Mouse (Mus musculus): ENCODE data around the gene Fam50b. TPM values are rescaled to one million over a fixed set of nuclear protein-coding genes. Genes with fewer than 3 reads are reported as not detected.
A peak's percentile ranks its signal among the peaks of the same experiment; 100 is the strongest.

Fam50b gene
- polyA plus RNA-seq, 1 experiment from 2014 or later: not detected

- no peaks in the 10 kb centered on the region for H3K9me3 ChIP-seq (replicated peaks)
- 39% methylated on average over 1 of the region's 1 CpGs for WGBS (ENCODE audit: insufficient replicate concordance)
- ATAC-seq: no peak
- no peak overlapping the region for H3K4me2 ChIP-seq
- H3K4me1 ChIP-seq: no peaks in the 10 kb centered on the region
- H3K9ac ChIP-seq: no peak overlapping the region
- no peak overlapping the region for H3K4me3 ChIP-seq
- H3K27me3 ChIP-seq (replicated peaks): no peaks in the 10 kb centered on the region
- no peak overlapping the region for H3K27ac ChIP-seq
- H3K36me3 ChIP-seq: no peaks in the 10 kb centered on the region
Observed at GRCm38 (mm10) chr13:34712881-34713280, 21.8 kb upstream of the Fam50b start.

DNA sequence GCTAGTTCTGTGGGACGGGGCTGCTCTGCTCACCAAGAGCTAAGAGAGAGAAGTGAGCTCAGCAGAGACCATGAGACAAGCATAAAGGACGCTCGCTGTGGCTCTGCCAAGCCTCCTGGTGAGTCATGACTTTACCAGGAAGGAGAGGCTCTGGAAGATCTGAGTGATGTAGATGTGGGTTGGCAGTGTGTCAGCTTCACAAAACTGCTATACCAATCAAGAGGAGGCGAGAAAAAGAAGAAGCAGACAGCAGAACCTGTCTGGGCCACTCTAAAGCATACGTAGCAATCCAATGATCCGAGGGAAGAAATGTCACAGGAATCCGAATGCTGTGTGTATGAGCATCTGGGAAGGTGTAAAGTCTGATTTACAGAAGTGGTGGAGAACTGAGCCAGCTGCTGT, 19.2 kb upstream of the Fam50b start:
- Histone ChIP-seq H3K4me1 (no peaks in the 10 kb centered on the region), H3K36me3 (no peaks in the 10 kb centered on the region), H3K27ac (no peak overlapping the region), H3K9me3 (replicated peaks) (no peaks in the 10 kb centered on the region), H3K27me3 (replicated peaks) (no peaks in the 10 kb centered on the region), H3K9ac (no peak overlapping the region), H3K4me3 (no peak overlapping the region), H3K4me2 (no peak overlapping the region)
- 43% methylated on average over 7 of the region's 7 CpGs for WGBS (ENCODE audit: insufficient replicate concordance)
- ATAC-seq: no peak

DNA sequence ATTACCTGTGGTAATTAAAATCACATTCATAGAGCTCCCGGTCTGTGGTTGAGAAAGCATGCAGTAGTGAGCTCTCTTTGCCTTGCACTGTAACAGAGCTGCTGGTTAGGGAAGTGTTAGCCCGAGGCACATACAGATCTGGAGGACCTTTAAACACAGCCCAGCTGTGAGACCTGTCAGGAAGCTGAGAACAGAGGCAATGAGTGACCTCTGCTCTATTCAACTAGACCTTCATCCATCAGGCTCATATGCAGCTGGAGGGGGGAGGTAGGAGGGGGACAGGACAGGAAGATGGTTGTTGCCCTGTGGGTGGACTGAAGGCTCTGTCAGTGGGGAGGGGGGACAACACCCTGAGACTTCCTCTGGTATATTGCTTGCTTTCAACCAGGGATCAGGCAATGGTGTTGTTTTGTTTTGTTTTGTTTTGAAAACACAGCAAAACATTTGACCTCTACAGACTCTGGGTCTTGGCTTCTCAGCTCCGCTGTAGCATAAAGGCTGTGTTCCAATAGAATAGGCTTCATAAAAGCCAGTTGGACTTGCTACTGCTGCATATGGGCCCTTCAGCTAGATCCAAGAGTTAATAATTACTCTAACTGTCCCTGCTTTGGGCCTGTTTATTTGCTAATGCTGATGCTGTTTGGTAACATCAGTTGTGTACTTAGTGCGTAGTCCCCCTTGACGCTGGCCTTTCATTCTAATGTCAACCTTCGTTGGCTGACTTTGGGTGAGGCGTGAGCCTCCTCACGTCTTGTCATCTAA, 9.6 kb upstream of the Fam50b start:
- H3K4me1 ChIP-seq: 0 out of 2 replicates have a peak, but pooled peaks cover 5% of the 10 kb centered on the region

GRCm38 (mm10) chr13:34725800-34726476, 8.7 kb upstream of the Fam50b start:
- 27% methylated on average over 9 of the region's 9 CpGs for WGBS (ENCODE audit: insufficient replicate concordance)
- Histone ChIP-seq H3K9ac (no peak overlapping the region), H3K4me2 (no peak overlapping the region; the same call in 1 of the 2 replicates), H3K27ac (no peak overlapping the region), H3K9me3 (replicated peaks) (no peaks in the 10 kb centered on the region), H3K36me3 (no peaks in the 10 kb centered on the region), H3K4me1 (0 out of 2 replicates have a peak, but pooled peaks cover 5% of the 10 kb centered on the region), H3K4me3 (no peak overlapping the region), H3K27me3 (replicated peaks) (no peaks in the 10 kb centered on the region)
- ATAC-seq: no peak

More for the DNA sequence above, 9.6 kb upstream of the Fam50b start:
- Histone ChIP-seq H3K9me3 (replicated peaks) (no peaks in the 10 kb centered on the region), H3K9ac (no peak overlapping the region), H3K4me3 (no peak overlapping the region), H3K4me2 (no peak overlapping the region), H3K36me3 (no peaks in the 10 kb centered on the region), H3K27ac (no peak overlapping the region), H3K27me3 (replicated peaks) (no peaks in the 10 kb centered on the region)
- peak; percentile 67 for ATAC-seq
- 59% methylated on average over 8 of the region's 8 CpGs for WGBS (ENCODE audit: insufficient replicate concordance)

GRCm38 (mm10) chr13:34726477-34726805, 8.2 kb upstream of the Fam50b start:
- Histone ChIP-seq H3K27ac (no peak overlapping the region), H3K4me2 (no peak overlapping the region; the same call in 1 of the 2 replicates), H3K4me3 (no peak overlapping the region), H3K9me3 (replicated peaks) (no peaks in the 10 kb centered on the region), H3K9ac (no peak overlapping the region), H3K36me3 (no peaks in the 10 kb centered on the region), H3K27me3 (replicated peaks) (no peaks in the 10 kb centered on the region), H3K4me1 (0 out of 2 replicates have a peak, but pooled peaks cover 5% of the 10 kb centered on the region)
- no peak for ATAC-seq
- WGBS (ENCODE audit: insufficient replicate concordance): 45% methylated on average over 8 of the region's 8 CpGs

DNA sequence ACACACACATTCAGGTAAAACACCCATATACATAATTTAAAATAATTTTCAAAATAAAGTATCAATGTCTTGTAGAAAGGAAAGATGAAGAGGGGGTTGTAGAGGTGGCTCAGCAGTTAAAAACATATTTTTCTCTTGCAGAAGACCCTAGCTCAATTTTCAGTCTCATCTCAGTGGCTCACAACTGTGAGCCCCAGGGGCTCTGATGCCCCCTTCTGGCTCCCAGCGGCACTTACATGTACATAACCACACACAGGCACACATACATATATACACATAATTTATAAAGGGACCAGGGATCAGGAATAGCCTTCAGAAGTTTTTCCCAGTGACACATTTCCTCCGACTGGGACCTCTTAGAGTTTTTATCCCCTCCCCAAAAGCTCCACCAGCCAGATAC, 7.6 kb upstream of the Fam50b start:
- Histone ChIP-seq H3K9me3 (replicated peaks) (no peaks in the 10 kb centered on the region), H3K4me1 (0 out of 2 replicates have a peak, but pooled peaks cover 5% of the 10 kb centered on the region), H3K36me3 (no peaks in the 10 kb centered on the region), H3K4me3 (no peak overlapping the region), H3K27me3 (replicated peaks) (no peaks in the 10 kb centered on the region), H3K27ac (no peak overlapping the region), H3K9ac (no peak overlapping the region), H3K4me2 (no peak overlapping the region)
- 66% methylated on average over 2 of the region's 2 CpGs for WGBS (ENCODE audit: insufficient replicate concordance)
- no peak for ATAC-seq

DNA sequence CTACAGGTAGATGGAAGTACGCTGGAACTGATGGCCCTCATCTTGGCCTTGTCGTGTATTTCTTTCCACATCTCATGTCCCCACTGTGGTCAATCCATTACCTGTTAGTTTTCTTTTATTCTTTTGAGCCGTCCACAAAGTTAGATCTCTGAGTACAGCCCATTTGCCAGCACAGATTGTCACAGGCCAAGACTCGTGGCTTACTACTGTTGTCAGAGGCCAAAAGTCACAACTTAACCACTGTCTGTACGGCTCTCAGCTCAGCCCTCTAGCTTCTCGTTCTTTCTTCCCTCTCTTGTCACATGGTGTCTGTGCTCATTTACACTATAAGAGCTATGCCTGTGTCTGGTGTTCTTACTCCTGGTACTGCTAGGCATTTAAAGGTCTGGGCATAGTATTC, 3.1 kb upstream of the Fam50b start:
- H3K9me3 ChIP-seq (replicated peaks): no peaks in the 10 kb centered on the region
- H3K36me3 ChIP-seq: no peaks in the 10 kb centered on the region
- no peaks in the 10 kb centered on the region for H3K27me3 ChIP-seq (replicated peaks)
- ATAC-seq: no peak
- no peak overlapping the region for H3K4me3 ChIP-seq
- H3K9ac ChIP-seq: no peak overlapping the region
- no peak overlapping the region for H3K27ac ChIP-seq
- H3K4me2 ChIP-seq: no peak overlapping the region
- no peaks in the 10 kb centered on the region for H3K4me1 ChIP-seq
- WGBS (ENCODE audit: insufficient replicate concordance): 72% methylated on average over 6 of the region's 6 CpGs

DNA sequence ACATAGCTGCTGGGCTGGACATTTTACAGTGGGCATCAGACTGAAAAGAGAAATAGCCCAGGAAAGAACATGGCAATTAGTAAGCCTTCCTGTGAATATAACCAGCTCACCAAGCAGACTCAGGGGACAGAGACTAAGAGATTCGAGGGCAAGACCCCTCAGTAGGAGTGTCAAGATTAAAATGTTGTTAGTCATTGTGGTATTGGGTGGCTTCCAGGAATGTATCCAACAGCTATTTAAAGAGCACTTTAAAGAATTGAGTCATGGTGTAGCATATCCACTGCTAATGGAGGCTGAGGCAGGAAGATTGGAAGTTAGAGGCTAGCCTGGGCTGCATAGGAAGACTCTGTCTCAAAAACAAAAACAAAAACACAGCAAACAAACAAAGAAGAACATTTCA, 870 bp upstream of the Fam50b start:
- H3K27me3 ChIP-seq (replicated peaks): no peaks in the 10 kb centered on the region
- H3K4me3 ChIP-seq: no peak overlapping the region
- no peaks in the 10 kb centered on the region for H3K9me3 ChIP-seq (replicated peaks)
- H3K27ac ChIP-seq: no peak overlapping the region
- WGBS (ENCODE audit: insufficient replicate concordance): 19% methylated on average over 1 of the region's 1 CpGs
- H3K9ac ChIP-seq: no peak overlapping the region
- H3K4me1 ChIP-seq: no peaks in the 10 kb centered on the region
- H3K36me3 ChIP-seq: no peaks in the 10 kb centered on the region
- ATAC-seq: no peak
- H3K4me2 ChIP-seq: no peak overlapping the region

- H3K4me2 ChIP-seq: no peak overlapping the region
- H3K9me3 ChIP-seq (replicated peaks): no peaks in the 10 kb centered on the region
- no peaks in the 10 kb centered on the region for H3K36me3 ChIP-seq
- no peak for ATAC-seq
- H3K27me3 ChIP-seq (replicated peaks): no peaks in the 10 kb centered on the region
- WGBS (ENCODE audit: insufficient replicate concordance): 66% methylated on average over 7 of the region's 7 CpGs
- H3K9ac ChIP-seq: no peak overlapping the region
- no peak overlapping the region for H3K4me3 ChIP-seq
- H3K4me1 ChIP-seq: 0 out of 2 replicates have a peak, but pooled peaks cover 4% of the 10 kb centered on the region
- H3K27ac ChIP-seq: no peak overlapping the region
Observed at GRCm38 (mm10) chr13:34737968-34738698, 3.5 kb downstream of the Fam50b start.

DNA sequence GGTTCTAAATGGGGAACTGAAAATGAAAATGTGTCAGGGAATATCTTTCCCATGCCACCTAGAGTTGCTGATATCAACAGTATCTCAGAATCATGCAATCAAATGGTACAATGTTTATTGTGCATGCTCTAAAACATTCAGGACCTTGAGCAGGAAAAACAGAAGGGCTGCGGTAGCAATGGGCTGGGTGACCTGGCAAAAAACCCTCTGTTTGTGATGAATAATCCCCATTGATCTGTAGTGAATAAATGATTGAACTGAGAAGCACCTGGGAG, 4.0 kb downstream of the Fam50b start:
- Histone ChIP-seq H3K27me3 (replicated peaks) (no peaks in the 10 kb centered on the region), H3K36me3 (no peaks in the 10 kb centered on the region), H3K4me2 (no peak overlapping the region), H3K4me1 (0 out of 2 replicates have a peak, but pooled peaks cover 4% of the 10 kb centered on the region), H3K27ac (no peak overlapping the region), H3K9ac (no peak overlapping the region), H3K9me3 (replicated peaks) (no peaks in the 10 kb centered on the region), H3K4me3 (no peak overlapping the region)
- WGBS (ENCODE audit: insufficient replicate concordance): 76% methylated on average over 1 of the region's 1 CpGs
- no peak for ATAC-seq

DNA sequence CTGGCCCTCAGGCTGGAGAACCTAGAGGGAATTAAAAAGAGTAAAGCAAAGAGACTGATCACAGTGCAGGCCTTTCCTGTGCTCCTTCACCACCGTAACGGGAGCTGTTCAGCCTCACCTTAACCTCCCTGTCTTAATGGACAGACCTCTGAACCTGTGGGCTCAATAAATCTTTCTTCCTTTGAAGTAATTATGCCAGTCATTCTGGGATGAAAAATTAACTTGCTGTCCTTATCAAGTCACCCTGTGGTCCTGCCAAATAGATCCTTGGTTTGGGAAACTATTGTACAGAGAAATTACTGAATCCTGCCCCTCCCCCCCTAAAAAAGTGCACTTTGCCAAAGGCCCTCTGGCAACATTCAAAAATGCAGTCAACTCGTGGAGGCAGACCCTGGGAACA, 4.4 kb downstream of the Fam50b start:
- no peak overlapping the region for H3K4me3 ChIP-seq
- 0 out of 2 replicates have a peak, but pooled peaks cover 4% of the 10 kb centered on the region for H3K4me1 ChIP-seq
- no peaks in the 10 kb centered on the region for H3K36me3 ChIP-seq
- no peak overlapping the region for H3K27ac ChIP-seq
- H3K9ac ChIP-seq: no peak overlapping the region
- no peaks in the 10 kb centered on the region for H3K9me3 ChIP-seq (replicated peaks)
- 65% methylated on average over 3 of the region's 3 CpGs for WGBS (ENCODE audit: insufficient replicate concordance)
- ATAC-seq: no peak
- no peak overlapping the region for H3K4me2 ChIP-seq
- H3K27me3 ChIP-seq (replicated peaks): no peaks in the 10 kb centered on the region

- 0 out of 2 replicates have a peak, but pooled peaks cover 4% of the 10 kb centered on the region for H3K4me1 ChIP-seq
- 67% methylated on average over 9 of the region's 9 CpGs for WGBS (ENCODE audit: insufficient replicate concordance)
- H3K36me3 ChIP-seq: no peaks in the 10 kb centered on the region
- no peak overlapping the region for H3K4me2 ChIP-seq
- ATAC-seq: no peak
- no peaks in the 10 kb centered on the region for H3K27me3 ChIP-seq (replicated peaks)
- no peak overlapping the region for H3K27ac ChIP-seq
- H3K4me3 ChIP-seq: no peak overlapping the region
- H3K9me3 ChIP-seq (replicated peaks): no peaks in the 10 kb centered on the region
- H3K9ac ChIP-seq: no peak overlapping the region
Observed at GRCm38 (mm10) chr13:34741254-34741653, 6.6 kb downstream of the Fam50b start.

All from liver, embryonic 12.5 days (tissue).